Mouse (Mus musculus) inflammation-experienced regulatory T-cells, adult 6 months (primary cell): ENCODE measurements around the gene N4bp2l1. TPM values are rescaled to one million over a fixed set of nuclear protein-coding genes. Genes with fewer than 3 reads are reported as not detected.
"Not testable (repeated sequence)": the region's sequence is repeated elsewhere in the genome, so short reads cannot be mapped to it uniquely, and the experiment has no call there.

ENCODE experiments used
- ATAC-seq: one replicate; pipeline ENCODE4 v1.8.0; 2017
- polyA plus RNA-seq, 3 experiments: library from polyadenylated mRNA; unstranded; fragments of 100-300 nt; shearing (Covaris generic); gene quantifications; one replicate each; pipeline ENCODE4 v1.2.1; 2017

Gene N4bp2l1
- 10 to 100 TPM; 46.9 to 61.2 (median 57.9) TPM for polyA plus RNA-seq

DNA sequence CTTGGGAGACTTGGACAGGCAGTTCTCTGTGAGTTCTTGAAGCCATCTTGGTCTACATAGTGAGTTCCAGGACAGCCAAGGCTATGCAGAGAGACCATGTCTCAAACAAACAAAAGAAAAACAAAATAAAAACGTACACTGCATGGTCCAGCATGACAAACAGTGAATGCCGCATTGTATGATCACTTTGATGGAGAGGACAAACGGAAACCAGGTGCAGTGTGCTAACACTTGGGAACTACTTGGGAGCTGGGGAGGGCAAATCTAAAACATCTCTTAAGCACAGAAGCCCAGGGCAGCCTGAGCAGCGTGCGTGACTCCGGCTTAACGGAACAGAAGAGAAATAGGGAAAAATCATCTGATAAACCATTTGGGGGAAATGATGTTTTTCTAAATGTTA, at the start of gene N4bp2l1:
N4bp2l1 (minus strand) TSS at position 101 of the 400 bp plus-strand sequence.
- ATAC-seq = no peak

- ATAC-seq = no peak
These were observed 47.9 kb upstream of the N4bp2l1 start for GRCm38 (mm10) chr5:150644926-150645325.

DNA sequence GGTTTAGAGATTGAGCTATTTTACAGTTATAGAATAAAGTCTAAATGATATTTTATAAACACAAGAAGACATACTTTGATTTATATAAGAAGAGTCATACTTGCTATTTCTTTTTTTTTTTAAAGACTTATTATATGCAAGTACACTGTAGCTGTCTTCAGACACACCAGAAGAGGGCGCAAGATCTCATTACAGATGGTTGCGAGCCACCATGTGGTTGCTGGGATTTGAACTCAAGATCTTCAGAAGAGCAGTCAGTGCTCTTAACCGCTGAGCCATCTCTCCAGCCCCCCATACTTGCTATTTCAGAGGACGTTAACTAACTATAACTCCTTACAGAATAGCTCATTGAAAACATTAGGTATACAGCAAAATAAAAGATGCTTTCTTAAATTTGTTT, 46.4 kb upstream of the N4bp2l1 start:
- ATAC-seq = not testable (repeated sequence)

GRCm38 (mm10) chr5:150641440-150641839, 44.5 kb upstream of the N4bp2l1 start:
- ATAC-seq = no peak

- no peak for ATAC-seq
These were observed 32.7 kb upstream of the N4bp2l1 start for GRCm38 (mm10) chr5:150629692-150630091.

DNA sequence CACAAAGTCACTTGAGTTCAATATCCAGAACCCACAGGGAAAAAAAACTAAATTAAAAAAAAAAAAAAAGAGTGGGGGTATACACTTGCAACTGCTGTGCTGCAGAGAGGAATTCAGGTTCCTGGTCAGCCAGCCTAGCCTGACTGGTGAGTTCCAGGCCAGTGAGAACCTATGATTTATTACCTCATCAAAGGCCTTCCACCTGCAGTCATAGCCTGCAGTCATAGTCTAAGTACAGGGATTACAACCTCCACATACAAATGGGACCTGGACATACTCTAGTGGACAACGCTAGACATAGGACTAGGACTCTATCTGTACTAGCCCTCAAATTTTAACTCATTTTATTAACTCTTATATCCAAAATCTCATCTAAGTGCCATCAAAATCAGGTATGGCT, 32.3 kb upstream of the N4bp2l1 start:
- no peak for ATAC-seq

GRCm38 (mm10) chr5:150625528-150625927, 28.5 kb upstream of the N4bp2l1 start:
- no peak for ATAC-seq

DNA sequence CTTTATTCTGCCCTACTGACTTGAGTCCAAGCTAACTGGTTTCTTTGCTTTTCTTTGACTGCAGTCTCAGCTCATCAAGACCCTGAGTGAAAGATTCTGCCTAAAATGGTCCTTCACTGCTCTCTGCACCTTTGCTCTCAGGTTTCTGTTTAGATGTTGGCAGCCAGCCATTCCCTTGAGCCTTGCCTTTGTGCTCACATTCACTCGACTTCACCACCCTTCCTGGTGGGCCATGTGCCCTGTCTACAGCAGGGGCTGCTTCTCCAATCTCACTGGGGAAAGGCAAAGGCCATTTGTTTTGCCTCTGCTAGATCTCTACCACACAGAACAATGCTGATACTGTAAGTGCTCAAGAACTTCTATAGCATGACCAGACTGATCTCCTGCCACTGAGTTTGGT, 25.8 kb upstream of the N4bp2l1 start:
- ATAC-seq = no peak

- no peak for ATAC-seq
These were observed 24.6 kb upstream of the N4bp2l1 start for GRCm38 (mm10) chr5:150621592-150621991.

DNA sequence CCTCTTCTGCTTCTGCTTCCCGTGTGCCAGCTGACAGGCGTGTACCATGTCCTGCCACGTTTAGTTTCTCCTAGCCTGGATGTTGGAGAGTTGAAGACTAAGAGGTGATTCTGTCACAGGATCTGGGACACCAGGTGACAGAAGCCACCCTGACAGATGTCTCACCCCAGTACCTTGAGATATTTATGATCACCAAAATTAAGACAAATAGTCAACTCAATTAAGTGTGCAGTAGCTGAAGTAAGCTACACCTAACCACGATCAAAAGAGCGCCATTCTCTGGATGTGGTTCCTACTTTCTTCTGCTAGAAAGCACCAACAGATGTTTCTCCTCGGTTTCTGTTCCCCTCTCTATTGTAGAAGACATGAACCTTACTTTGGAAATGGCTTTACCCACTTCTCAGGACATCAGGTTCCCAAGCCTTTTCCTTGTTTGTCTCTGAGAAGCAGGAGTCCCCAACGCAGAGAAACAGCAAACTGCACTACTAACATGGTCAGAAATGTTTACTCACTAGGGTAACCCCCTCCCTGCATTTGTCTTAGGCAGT, 23.7 kb upstream of the N4bp2l1 start:
- no peak for ATAC-seq

GRCm38 (mm10) chr5:150618599-150619355, 21.8 kb upstream of the N4bp2l1 start:
- ATAC-seq = no peak

DNA sequence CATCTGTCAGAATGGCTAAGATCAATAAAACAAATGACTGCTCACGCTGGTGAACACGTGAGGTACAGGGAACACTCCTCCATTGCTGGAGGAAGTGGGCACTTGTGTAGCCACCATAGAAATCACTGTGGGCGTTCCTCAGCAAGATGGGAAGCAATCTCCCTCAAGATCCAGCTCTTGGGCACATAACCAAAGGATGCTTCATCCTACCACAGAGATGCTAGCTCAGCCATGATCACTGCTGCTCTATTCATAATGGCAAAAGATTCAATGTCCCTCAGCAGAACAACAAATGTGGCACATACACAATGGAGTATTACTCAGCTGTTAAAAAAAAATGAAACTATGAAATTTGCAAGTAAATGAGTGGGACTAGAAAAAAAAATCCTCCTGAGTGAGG, 19.7 kb upstream of the N4bp2l1 start:
- ATAC-seq = no peak

DNA sequence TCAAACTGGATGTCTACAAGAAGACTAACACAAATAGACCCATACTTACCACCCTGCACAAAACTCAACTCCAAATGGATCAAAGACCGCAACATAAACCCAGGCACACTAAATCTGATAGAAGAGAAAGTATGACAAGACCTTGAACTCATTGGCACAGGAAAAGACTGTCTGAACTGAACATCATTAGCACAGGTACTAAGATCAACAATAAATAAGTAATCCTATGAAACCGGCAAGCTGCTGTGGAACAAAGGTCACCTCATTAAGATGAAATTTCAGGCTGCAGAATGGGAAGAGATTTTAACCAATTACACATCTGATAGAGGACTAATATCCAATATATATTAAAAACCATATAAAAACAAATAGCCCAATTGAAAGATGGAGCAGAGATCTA, 19.2 kb upstream of the N4bp2l1 start:
- ATAC-seq = no peak

DNA sequence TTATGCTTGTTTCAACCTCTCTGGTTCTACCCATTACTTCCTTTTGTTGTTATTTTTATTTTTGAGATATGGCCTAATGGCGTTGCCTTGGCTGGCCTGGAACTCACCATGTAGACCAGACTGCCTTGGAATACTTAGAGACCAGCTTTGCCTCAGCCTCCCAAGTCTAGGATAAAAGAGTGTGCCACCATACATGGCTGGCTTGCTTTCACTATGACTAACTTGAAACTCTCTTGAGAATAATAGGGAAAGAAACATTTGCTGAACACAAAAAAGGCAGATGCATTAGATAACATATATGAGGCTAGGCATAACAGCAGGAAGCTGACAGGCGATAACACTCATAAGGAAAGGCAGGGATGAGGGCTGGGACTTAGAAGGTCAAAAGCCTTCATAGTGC, 17.1 kb upstream of the N4bp2l1 start:
- no peak for ATAC-seq

GRCm38 (mm10) chr5:150611697-150612096, 14.7 kb upstream of the N4bp2l1 start:
- peak; percentile 100 for ATAC-seq

GRCm38 (mm10) chr5:150611136-150611535, 14.1 kb upstream of the N4bp2l1 start:
- ATAC-seq = no peak

DNA sequence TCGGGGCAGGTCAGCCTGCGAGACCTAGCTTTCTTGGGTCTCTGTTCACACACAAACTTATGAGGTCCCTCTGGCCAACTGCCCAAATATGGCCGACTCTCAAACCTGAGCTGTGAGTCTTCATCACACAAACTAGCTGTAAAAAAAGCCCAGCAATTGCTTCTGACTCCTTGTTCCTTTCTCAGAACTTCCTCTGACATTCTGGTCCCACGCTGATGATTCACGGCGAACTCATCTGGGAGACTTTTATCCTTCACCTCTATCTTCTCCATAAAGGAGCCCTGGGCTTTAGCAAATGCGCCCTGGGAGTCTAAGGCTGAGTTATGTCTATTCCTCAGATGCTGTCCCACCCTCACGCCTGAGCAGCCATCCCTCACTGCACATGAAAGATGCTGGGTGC, 10.6 kb upstream of the N4bp2l1 start:
- no peak for ATAC-seq

DNA sequence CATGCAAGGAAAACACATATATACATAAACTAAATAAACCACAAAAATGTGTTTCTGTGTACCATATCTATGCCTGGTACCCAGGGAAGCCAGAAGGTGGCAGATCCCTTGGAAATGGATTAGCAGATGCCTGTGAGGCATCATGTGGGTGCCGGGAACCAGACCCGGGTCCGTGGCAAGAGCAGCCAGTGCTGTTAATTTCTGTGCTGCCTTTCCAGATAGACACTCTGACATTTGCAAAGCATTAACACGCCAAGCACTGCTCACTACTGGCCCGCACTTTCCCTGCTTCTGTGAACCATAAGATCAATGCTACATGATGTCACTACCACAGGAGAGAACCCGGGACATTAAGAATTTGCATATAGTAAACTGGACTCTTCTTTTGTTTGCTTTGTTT, 9.1 kb upstream of the N4bp2l1 start:
- ATAC-seq = no peak

- peak; percentile 25 for ATAC-seq
These were observed 4.6 kb upstream of the N4bp2l1 start for GRCm38 (mm10) chr5:150601441-150602230.

DNA sequence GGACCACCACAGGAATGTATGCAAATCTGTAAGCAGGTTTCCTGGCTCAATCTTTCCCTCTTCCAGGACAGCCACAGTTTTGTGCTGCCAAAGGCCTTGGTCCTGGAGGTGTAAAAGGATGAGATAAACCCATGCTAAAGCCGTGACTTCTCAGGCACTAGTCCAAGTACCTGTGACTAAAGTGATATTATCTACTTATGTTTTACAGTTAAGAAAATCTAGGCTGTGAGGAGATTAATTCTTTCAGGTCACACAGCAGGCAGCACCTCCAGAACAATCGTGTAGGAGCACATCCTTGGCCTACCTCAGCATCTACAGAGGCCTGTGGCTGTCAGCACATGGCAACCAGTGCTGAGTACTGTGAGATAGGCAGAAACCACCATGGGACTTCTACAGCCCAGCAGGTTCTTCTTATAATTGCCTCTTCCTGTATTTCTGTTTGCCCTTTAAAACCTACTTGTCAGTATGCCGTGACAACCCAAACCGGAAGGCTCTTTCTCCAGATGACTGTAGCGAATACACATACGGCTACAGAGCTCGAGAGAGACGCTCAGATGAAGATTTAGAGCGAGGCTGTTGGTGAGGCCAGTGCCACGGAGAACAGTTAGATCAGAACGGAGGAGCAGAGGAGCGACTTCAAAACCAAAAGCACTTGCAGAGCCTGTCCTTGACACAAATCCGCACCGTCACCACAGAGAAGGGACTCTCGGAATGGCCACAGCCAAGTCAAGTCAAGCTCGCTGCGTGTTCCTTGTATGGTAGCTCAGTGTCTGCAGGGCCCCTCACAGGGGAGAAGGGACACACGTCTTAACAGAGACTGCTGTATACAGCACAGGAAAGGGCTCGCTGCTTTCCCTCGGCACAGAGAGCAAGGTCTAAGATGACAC, 3.8 kb upstream of the N4bp2l1 start:
- peak; percentile 89 for ATAC-seq

DNA sequence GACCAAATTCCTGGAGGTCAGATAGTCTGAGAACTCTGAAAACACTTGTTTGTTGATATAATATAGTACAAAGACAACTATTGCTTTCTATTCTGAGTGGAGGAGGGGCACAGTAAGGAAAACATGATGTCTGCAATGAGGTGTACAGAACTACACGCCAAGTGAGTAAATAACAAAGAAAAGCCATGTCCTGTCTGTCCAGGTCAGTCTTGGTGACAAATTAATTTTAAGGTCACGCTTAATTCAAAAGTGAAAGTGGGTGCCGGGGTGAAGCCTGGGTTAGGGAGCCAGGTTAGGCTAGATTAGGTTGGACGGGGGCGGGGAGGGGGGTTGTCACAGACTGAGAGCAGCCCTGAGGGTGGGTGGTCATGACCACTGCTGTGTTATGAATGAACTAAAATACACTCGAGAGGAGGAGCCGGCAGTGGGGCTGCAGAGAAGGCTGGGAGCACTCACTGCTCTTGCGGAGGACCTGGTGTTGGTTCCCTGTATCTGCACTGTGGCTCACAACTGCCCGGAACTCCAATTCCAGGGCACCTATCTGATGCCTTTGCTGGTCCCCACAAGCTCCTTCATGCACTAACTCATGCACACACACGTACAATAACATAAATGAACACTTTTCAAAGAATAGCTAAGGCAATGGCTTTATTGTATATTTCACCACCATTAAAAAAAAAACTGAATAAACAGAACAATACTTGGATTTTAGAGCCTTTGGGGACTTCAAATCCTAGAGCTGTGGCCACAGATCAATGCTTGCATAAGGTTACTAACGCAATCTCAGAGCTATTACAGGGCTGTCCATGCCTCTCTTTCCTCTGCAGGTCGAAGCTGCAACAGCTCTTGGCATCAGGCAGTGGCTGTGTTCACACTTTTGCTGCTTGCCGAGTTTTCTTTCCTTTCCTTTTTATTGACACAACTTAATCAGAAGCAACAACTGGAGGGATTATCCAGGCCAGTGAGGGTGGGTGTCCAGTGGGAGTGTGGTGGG, 2.6 kb upstream of the N4bp2l1 start:
- ATAC-seq = peak; percentile 9
